Mouse (Mus musculus) bone marrow macrophage, adult 2 months (primary cell): ENCODE measurements around the gene Cxcl17. TPM values are rescaled to one million over a fixed set of nuclear protein-coding genes. Genes with fewer than 3 reads are reported as not detected.
A peak's percentile ranks its signal among the peaks of the same experiment; 100 is the strongest.
"Not testable (repeated sequence)": the region's sequence is repeated elsewhere in the genome, so short reads cannot be mapped to it uniquely, and the experiment has no call there.

Source experiments
- H3K27ac ChIP-seq: 2 replicates; pipeline ENCODE4 v1.5.1; 2012; ENCODE audit warnings: low read depth, low read length; ENCODE audit not compliant: insufficient read depth
- H3K4me1 ChIP-seq: 2 replicates; pipeline ENCODE4 v1.6.1; 2012; ENCODE audit warnings: low read length; ENCODE audit not compliant: control insufficient read depth, insufficient read depth
- H3K4me3 ChIP-seq: 2 replicates; pipeline ENCODE4 v1.5.1; 2012; ENCODE audit warnings: mild to moderate bottlenecking, low read length, moderate library complexity; ENCODE audit not compliant: insufficient read depth
- CTCF ChIP-seq: IDR thresholded peaks from 2 replicates; pipeline ENCODE4 v1.5.1; 2012; ENCODE audit warnings: low read depth, mild to moderate bottlenecking, low read length, moderate library complexity
- POLR2A ChIP-seq: IDR thresholded peaks from 2 replicates; pipeline ENCODE4 v1.6.1; 2012; ENCODE audit warnings: mild to moderate bottlenecking, low read depth, low read length, borderline replicate concordance
- polyA plus RNA-seq: library from polyadenylated mRNA; stranded (reverse); fragments of >200 nt; gene quantifications from 2 replicates; pipeline ENCODE4 v1.2.4, GENCODE M21; 2012; ENCODE audit not compliant: missing spikeins, insufficient read depth, insufficient read length

Gene Cxcl17
- not detected in 2 replicates for polyA plus RNA-seq

GRCm38 (mm10) chr7:25412833-25413441 lies at the start of gene Cxcl17:
Cxcl17 (minus strand) TSS chr7:25412886.
- TF ChIP-seq CTCF (no peak), POLR2A (no peak)
- Histone ChIP-seq H3K27ac (no peak within 1 kb of the TSS), H3K4me1 (no peaks in the 10 kb centered on the region), H3K4me3 (no peak within 1 kb of the TSS)

GRCm38 (mm10) chr7:25462033-25462337 lies 49.3 kb upstream of the Cxcl17 start:
- not testable (repeated sequence) for H3K4me3 ChIP-seq, H3K27ac ChIP-seq, H3K4me1 ChIP-seq

GRCm38 (mm10) chr7:25461336-25462032 lies 48.8 kb upstream of the Cxcl17 start:
- H3K4me3 ChIP-seq, H3K4me1 ChIP-seq, H3K27ac ChIP-seq: not testable (repeated sequence)

GRCm38 (mm10) chr7:25452103-25452502 lies 39.4 kb upstream of the Cxcl17 start:
- Histone ChIP-seq H3K4me1 (no peaks in the 10 kb centered on the region), H3K4me3 (no peak overlapping the region), H3K27ac (no peak overlapping the region)
- no peak for TF ChIP-seq POLR2A
- no peak for TF ChIP-seq CTCF

GRCm38 (mm10) chr7:25449913-25450890 lies 37.5 kb upstream of the Cxcl17 start:
- H3K27ac ChIP-seq = no peak overlapping the region
- TF ChIP-seq POLR2A (no peak), CTCF (no peak)
- no peak overlapping the region for H3K4me3 ChIP-seq
- H3K4me1 ChIP-seq = no peaks in the 10 kb centered on the region

- no peak overlapping the region for H3K27ac ChIP-seq
- peaks cover 32% of the 10 kb centered on the region for H3K4me1 ChIP-seq
- no peak overlapping the region for H3K4me3 ChIP-seq
Measured at GRCm38 (mm10) chr7:25440816-25441153, 28.1 kb upstream of the Cxcl17 start.

GRCm38 (mm10) chr7:25439978-25440815 lies 27.5 kb upstream of the Cxcl17 start:
- no peak for TF ChIP-seq POLR2A
- TF ChIP-seq CTCF = no peak
- H3K4me1 ChIP-seq = peaks cover 37% of the 10 kb centered on the region
- no peak overlapping the region for H3K4me3 ChIP-seq
- no peak overlapping the region for H3K27ac ChIP-seq

More at GRCm38 (mm10) chr7:25440816-25441153, 28.1 kb upstream of the Cxcl17 start:
- no peak for TF ChIP-seq POLR2A
- TF ChIP-seq CTCF = no peak

- no peak overlapping the region for H3K27ac ChIP-seq
- no peak overlapping the region for H3K4me3 ChIP-seq
- H3K4me1 ChIP-seq = peaks cover 46% of the 10 kb centered on the region
- TF ChIP-seq POLR2A = no peak
- no peak for TF ChIP-seq CTCF
Measured at GRCm38 (mm10) chr7:25439124-25439822, 26.6 kb upstream of the Cxcl17 start.

- TF ChIP-seq POLR2A (no peak), CTCF (no peak)
- peaks cover 64% of the 10 kb centered on the region for H3K4me1 ChIP-seq
Measured at GRCm38 (mm10) chr7:25436704-25437103, 24.0 kb upstream of the Cxcl17 start.

More at GRCm38 (mm10) chr7:25436704-25437103, 24.0 kb upstream of the Cxcl17 start:
- Histone ChIP-seq H3K4me3 (no peak overlapping the region), H3K27ac (peak overlapping the region; percentile 38)
